Mouse (Mus musculus): Measurements from ENCODE around the gene Gm48551.

Gene Gm48551

DNA sequence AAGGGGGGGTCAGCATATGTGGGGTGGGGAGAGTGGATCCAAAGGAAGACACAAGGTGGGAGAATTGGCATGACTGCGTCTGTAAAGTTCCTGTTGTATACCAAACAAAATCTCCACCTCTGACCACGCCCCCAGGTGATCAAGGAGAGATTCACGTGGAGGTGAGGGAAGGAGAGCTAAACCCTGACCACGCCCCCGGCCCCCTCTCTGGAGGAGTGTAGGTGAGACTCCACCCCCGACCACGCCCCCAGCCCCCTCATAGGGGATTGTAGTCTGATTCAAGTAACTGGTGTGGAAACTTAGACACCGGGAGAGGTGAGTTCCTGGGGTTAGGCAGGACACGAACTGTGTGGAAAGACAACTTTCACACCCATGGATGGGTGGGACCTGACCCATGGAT is 19.8 kb downstream of the Gm48551 start:
- in situ Hi-C loops (cut with MseI, MboI), result no loop called here

DNA sequence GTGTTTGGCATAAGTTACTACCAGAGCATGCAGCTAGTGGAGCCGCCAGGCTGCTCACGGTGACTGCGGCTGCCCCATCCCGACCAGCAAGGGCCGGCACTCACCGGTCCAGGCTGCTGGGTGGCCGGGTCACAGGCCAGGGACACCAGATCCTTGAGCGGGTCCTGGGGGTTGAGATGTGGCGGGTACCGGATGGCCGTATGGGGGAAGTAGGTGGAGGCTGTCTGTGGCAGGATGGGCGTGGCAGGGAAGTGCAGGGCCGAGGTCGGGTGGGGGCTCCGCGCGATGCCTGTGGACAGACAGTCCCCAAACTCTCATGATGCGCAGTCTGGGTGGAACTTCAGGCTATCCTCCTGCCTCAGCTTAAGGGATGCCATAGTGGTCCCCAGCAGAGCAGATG is 20.5 kb downstream of the Gm48551 start:
- in situ Hi-C loops (cut with MseI, MboI), result no loop called here

DNA sequence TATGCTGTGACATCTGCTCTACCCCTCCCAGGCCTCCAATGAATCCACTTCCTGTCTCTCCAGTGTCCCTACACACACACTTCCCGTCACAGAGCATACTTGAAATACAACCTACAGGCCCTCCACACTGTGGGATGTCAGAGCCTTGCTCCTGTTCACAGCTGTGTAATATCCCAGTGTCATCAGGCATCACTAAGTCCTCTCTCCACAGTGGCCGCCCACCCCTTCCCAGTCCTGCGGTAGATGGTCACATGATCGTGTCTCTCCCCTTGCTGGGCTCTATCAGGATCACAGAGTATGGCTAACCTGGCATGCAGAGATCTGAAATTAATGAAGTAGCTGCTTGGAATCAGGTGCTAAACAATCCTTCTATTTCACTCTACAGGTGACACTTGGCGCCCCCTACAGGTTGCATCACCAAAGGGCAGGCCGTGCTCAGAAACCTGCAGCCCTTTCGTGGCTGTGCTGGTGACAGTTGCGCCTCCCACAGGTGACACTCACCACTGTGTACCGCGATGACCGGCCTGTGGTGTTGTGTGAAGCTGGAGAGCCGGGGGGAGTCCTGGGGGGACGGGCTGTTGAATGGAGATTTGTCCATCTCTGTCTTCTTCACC is 21.4 kb downstream of the Gm48551 start:
- in situ Hi-C loops (cut with MseI, MboI), result no loop called here

DNA sequence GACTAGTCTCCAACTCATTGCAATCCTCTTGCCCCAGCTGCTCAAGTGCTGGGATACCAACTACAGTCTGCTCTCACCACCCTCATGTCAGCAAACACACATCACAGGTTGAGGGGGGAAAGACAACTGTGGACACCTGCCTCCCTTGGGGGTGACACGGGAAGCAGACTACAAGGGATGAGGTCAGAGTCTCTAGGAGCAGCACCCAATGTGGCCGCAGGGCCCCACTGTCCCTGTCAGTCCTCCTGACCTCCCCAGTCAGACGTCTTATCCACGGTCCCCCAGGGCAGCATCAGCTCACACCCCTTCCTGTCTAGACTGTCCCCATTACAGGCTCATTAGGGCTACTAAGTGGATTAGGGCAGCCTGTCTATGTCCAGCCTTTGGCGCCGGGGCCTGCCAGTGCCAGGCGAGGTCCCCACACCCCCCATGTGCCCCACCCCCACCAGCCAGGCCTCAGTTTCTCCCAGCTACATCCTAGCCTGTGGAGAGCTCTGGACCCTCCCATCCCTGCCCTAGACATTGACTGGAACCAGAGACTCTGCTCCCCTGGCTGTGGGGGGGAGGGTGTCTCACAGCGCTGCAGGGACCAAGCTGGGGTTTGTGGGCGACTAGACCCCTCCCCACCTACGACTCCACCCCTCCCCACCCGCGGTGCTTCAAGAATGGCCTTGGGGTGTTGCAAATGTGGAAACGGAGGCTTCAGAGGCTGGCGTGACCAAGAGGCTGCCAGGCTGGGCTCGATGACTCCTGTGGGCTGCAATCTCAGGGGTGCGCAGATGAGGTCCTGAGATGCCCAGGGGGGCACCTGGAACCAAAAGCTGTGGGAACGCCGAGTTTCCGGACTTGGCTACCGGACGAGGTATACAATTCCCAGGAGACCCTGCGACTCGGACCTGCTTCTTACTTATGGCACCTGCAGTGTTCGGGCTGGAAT is 22.5 kb downstream of the Gm48551 start:
- in situ Hi-C loops (cut with MseI, MboI), result no loop called here

DNA sequence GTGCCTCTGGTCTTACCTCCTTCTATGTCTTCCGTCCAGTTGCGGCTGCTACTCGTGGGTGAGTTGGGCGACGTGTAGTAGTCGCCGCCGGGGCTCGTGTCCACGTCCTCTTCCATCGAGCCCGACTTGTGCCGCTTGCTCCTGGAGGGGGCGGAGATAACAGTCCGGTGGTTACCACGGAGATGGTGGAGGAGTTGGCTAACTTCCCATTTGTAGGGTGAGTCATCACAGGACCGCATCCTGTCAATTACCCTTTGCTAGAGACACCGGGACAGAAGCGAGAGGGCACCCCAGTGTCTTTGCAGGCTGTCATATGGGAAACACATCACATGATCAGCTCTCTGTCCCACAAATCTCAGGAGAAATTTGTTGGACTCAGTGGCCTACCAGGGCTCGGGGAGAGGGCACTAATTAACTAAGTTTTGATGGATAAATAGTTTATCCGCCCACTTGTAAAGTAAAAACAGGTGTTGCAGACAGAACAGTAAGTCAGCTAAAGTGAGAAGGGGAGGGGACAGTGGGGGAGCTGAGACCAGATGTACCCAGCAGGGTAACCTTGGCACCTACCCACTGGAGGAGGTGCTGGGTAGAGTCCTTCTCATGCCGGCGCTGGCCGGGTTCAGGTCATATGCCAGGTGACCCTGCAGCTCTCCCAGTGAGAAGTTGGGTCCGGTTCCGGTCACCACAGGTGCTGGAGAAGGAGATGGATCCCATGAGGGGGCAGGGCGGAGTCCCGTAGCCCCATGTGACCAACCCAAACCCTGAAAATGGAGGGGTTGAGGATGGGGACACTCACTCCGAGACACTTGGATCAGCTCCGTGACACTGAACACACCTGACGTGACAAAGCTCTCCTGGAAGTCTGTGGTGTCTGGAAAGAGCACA is 23.5 kb downstream of the Gm48551 start:
- in situ Hi-C loops (cut with MseI, MboI), result no loop called here

DNA sequence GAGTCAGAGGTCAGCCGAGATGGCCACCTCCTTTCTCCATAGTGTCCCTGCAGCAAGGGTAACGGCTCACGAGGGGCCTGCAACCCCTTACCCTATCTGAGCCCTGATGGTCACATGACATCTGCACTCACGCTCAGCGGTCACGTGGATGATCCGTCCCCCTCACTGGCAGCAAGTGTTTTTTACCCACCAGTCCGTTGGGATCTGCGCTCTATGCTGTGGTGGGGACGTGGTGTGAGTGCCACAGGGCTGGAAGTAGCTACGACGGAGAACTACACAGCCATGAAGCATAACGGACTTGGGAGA is 24.1 kb downstream of the Gm48551 start:
- in situ Hi-C loops (cut with MseI, MboI), result no loop called here

DNA sequence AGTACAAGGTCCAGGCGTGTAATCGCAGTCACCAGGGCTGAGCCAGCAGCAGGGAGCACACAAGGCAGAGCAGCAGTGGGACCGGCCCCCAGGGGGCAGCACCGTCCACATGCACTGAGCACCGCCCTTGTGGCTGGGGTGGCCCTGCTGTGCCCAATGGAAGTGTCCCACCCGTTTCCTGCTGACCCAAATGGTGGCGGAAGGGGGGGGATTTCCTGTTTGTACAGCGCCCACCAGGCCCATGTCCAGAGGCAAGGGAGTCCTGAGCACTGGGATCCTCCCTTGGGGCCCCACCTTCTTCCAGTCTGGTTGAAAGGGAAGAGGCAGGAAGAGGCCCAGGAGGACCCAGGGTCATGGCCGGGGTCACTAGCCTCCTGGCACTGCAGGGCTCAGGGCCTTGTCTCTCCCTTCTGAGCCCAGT is 24.6 kb downstream of the Gm48551 start:
- in situ Hi-C loops (cut with MseI, MboI), result no loop called here

DNA sequence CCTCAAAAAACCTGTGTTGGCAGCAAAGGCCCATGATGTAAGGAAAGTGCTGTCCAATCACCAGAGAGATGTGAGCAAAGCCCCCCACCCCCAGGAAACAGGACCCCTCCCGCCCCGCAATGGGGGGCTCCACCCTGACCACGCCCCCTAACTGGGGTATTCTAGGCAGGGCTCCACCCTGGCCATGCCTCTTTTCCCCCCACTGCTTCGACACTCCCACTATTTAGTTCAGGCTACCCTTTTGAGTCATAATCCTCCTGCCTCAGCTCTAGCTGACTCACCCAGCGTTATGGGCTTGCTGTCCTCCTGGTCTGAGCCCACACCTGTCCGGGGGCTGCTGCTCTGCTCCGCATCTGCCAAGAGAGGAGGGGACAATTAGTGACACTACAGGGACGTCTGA is 25.1 kb downstream of the Gm48551 start:
- in situ Hi-C loops (cut with MseI, MboI), result no loop called here

DNA sequence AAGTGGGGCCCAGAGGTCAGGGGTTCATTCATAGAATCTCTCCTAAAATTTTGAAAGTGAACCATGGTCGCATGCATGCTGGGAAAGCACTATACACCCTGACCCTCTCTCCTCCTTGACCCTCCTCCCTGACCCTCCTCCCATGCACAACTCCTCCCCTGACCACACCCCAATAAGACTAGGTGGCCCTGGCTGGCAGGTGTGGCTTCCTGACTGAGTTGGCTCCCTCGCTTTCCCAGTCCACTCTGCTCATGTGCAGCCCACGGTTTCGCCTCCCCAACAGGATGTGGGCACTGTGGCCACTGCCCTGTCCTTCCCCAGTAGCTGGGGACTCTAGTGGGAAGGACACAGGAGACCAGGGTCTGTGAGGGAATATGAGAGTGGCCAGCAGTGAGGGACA is 26.1 kb downstream of the Gm48551 start:
- in situ Hi-C loops (cut with MseI, MboI), result no loop called here

DNA sequence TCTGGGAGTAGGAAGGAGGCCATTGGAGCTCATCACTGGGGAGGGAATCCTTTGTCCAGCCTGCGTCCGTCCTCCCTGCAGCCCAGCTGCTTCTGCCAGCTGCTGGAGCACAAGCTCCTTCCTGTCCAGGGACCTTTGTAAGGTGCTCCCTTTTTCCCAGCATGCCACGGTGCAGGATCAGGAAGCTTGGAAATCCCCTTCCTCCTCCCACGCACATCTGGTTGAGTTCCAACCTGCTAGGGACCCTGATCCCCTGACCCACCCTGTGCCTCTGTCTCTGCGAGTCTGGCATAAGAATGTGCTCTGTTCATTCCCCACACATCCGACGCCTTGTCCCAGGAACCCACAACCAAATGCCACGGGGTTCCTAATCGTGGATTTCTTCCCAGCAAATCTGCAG is 26.7 kb downstream of the Gm48551 start:
- in situ Hi-C loops (cut with MseI, MboI), result no loop called here

DNA sequence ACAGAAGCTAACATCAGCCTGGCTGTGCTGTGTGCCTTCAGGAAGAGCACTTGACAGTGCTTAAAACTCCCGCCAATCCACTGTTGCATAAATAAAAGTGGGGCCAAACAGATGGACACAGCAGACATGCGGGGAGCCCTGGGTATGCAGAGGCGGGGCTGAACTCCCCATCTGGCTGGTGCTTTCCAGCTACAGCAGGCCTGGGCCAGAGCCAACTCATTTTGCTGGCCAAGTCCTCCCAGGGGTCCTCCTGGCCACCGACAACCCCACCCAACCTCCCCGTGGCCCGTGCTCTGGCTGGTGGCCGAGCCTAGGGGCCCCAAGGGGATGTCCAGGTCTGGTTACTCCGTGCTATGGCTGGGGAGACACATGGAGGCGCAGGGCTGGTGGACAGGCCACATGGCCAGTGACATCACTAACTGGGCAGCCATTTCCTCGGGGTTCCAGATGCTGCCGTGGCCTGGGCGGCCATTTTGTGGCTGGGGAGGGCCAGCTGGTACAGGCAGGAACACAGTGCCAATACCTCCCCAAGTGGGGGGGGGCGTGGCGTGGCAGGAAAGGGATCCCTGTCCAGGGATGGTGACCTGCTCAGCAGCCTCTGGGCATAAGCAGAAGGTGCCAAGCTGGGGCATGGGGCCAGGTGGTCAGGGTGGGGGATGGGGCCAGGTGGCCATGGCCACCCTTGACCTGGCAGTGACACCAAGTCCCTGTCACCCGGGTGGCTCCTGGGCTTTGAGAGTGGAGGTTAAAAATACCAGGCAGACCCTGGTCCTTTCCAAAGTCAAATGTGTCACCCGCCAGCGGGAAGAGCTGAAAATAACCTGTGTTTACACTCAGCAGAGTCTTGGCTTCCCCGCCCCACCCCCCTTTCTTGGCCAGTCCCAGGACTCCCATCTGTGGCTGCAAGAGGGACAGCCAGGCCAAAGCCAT is 27.5 kb downstream of the Gm48551 start:
- in situ Hi-C loops (cut with MseI, MboI), result no loop called here

DNA sequence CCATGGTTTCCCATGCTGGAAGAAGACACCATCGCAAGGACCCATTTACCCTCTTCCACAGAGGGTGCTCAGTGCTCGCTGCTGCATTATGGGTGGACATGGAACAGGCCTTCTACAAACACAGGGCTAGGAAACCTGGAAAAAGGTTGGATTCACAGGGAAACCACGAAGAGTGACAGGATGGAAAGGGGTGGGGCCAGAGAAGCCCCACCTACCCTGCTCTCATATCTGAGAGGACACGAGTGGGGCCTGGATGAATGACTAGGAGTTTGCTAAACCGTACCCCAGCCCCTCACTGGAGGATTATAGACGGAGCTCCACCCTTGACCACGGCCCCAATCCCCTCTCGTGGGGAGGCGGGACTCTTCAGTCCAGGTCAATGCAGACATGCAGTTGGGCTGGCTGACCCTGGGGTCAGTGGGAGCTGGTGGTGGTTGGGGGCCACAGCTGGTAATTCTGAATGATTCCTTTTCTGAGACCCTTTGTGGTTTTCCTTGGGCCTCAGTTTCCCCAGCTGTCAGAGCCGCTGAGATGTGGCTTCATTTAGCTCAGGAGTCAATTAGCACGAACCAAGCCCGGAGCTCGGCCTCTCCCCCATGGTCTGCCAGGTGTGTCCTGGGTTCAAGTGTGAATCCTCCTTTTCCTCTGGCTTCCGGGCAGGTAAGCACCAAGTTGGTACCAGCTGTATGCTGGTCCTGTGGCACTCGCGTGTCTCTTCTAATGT is 28.5 kb downstream of the Gm48551 start:
- in situ Hi-C loops (cut with MseI, MboI), result no loop called here

DNA sequence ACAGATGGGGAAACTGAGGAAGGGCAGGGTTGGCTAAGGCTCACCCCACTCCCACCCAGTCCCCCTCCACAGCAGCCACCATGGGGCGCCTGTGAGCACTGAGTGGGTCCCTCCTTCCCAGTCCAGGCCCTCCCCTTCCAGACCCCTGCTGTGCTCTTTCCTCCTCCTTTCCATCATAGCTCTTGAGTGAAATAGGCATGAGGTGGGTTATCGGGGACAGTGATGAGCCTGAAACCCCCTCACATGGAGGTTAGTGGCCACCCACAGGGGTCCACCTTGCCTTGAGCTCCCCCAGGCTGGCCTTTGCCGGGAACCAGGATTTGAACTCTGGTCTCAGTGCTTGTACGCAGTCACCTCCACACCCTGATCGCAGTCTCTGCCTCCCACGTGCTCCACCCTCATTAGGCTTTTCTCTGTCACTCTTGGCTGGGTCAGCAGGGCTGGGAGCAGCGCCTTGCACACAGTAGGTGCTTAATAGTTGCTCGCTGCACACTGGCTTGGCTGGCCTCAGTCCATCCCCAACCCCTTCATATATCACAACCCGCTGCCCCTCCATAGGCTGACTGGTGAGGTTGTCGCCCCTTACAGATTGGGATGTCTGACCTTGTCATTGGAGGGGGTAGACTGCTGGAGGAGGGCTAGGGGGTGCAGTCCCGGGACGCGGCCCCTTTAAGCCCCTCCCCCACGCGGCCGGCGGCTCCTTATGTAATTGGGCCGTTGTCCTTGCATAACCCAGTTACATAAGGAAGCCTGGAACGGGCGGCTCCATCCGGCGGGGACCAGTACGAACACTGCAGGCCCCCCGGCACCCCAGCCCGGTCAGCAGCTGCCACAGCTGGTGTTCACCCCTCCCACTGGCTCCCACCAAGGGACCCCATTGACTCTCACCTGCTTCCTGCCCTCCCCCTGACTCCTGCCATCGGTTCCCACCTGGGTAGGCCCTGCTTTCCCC is 29.3 kb downstream of the Gm48551 start:
- in situ Hi-C loops (cut with MseI, MboI), result no loop called here

DNA sequence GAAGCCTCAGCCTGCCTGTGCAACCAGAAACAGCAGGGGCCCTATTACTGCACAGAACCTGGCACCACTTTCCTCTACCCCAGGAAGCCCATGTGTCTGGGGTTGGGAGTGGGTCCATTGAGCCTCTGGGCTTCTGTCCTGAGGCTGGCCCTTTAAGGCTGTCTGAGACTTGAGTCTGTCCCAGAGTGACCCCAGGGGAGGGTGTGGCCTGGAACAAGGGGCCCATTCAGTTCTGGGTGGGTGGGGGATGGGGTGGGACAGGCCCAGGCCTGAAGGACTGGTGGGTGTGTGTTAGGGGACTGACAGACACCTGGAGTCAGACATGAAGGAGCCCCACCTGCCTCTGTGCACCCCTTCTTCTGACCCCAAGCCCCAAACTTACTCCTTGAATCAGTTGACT is 30.4 kb downstream of the Gm48551 start:
- in situ Hi-C loops (cut with MseI, MboI), result no loop called here

DNA sequence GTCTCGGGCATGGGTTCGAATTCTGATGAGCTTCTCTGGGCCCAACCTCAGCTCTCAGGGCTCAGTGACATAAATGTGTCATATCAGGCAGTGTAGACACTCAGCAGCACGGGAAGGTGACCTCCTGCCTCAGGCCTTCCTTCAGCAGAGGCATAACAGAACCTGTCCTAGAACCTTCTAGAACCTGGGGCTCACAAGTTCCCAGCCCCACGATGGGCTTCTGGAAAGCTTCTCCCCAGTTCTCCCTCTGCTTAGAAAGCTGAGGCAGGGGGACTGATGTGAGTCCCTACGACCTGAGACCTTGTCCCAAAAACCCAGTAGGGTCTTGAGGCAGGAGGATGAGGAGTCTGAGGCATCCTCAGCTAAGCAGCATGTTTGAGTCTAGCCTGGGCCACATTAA is 30.9 kb downstream of the Gm48551 start:
- in situ Hi-C loops (cut with MseI, MboI), result no loop called here

DNA sequence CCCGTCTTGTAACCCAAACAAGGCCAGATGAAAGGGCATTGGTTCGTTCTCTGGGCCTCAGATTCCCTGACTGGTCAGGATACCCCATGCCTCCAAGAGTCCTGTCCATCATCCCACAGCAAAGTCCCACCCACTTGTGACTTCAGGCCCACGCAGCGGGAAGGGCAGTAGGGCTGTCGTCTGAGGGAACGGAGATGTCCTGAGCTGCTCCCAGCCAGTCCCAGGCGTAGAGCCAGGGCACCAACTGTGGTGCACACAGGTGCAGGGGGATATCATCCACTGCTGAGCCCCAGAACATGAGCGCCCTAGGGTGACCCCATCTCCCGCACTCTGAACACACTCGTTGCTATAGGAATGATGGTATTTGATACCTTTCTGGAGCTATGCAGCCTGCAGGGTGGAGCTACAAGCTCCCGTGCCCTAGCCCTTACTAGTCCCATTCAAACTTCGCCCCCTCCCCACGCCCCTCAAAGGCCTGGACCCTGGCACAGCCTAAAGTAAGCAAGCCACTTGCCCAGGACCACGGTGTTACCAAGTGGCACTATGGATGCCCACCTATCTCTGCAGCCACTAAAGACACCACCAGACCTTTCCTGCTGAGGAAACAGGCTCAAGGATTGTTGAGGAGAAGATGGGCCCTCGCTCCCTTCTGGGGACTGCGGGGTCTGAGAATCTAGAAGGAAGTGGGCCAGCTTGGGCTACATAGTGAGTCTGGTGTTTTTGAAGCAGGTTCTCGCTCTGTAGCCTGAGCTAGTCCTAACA is 31.5 kb downstream of the Gm48551 start:
- in situ Hi-C loops (cut with MseI, MboI), result no loop called here

DNA sequence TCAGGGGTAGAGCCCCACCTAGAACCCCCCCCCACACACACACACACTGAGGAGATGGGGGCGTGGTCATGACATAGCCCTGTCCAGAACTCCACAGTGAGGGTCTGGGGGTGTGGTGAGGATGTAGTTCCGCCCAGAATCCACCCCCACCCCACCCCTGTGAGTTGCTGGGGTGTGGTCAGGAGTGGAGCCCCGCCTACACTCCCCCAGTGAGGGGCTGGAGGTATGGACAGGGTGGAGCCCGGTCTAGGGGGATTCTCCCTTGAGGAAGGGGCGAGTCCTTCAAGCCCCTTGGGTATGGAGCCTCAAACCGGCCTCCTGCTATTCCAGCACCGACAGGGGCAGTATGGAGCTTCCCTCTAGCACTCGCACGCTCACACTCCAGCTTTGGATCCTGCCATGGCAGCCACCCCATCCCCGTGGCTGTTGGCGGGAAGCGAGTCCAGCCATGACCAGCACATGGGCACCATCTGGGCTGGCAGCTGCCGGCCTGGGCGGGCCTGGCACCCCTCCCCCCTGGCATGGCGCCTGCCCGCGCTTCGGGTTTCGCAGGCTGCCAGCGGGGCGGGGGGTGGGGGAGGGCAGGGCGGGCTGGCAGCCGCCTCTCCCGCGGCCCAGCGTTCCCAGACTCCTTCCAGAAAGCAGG is 32.4 kb downstream of the Gm48551 start:
- in situ Hi-C loops (cut with MseI, MboI), result no loop called here
